Mouse (Mus musculus) forebrain, embryonic 12.5 days (tissue): Measurements from ENCODE around the gene Fmo6. TPM values are rescaled to one million over a fixed set of nuclear protein-coding genes. Genes with fewer than 3 reads are reported as not detected.

Experiments used
- ATAC-seq: fragments of 200-750 bp; cut with Nextera tagmentation; 2 replicates; pipeline ENCODE4 v1.8.0; 2017; ENCODE audit warnings: moderate TSS enrichment; ENCODE audit not compliant: low FRiP score
- H3K27ac ChIP-seq: fragments of 300-500 bp; sonication (generic); 2 replicates; pipeline ENCODE4 v1.5.1; 2016; ENCODE audit warnings: mild to moderate bottlenecking
- H3K27me3 ChIP-seq: fragments of 300-500 bp; sonication (generic); 2 replicates; pipeline ENCODE4 v1.6.1; 2016; ENCODE audit warnings: mild to moderate bottlenecking
- H3K36me3 ChIP-seq: fragments of 300-500 bp; sonication (generic); replicated peaks from 2 replicates; pipeline ENCODE4 v1.6.1; 2016; ENCODE audit warnings: mild to moderate bottlenecking
- H3K4me1 ChIP-seq: fragments of 300-500 bp; sonication (generic); 2 replicates; pipeline ENCODE4 v1.6.1; 2016
- H3K4me2 ChIP-seq: fragments of 300-500 bp; sonication (generic); 2 replicates; pipeline ENCODE4 v1.6.1; 2016; ENCODE audit warnings: mild to moderate bottlenecking, moderate library complexity
- H3K4me3 ChIP-seq: fragments of 300-500 bp; sonication (generic); replicated peaks from 2 replicates; pipeline ENCODE4 v1.5.1; 2016; ENCODE audit warnings: mild to moderate bottlenecking
- H3K9ac ChIP-seq: fragments of 300-500 bp; sonication (generic); 2 replicates; pipeline ENCODE4 v1.6.1; 2016; ENCODE audit warnings: mild to moderate bottlenecking
- H3K9me3 ChIP-seq: fragments of 300-500 bp; sonication (generic); 2 replicates; pipeline ENCODE4 v1.6.1; 2016
- whole genome bisulfite sequencing: fragments of 180-500 bp; shearing (Covaris S2); methylation state at CpG from one replicate; pipeline ENCODE4 v1.1.7; 2016; 5-methylcytosine and 5-hydroxymethylcytosine counted together
- polyA plus RNA-seq: library from polyadenylated mRNA; unstranded; fragments of >200 nt; fragmentation: Nextera tagmentation; extraction: Ambion mirVana; gene quantifications from 2 replicates; pipeline ENCODE4 v1.2.1, GENCODE M21; 2016

The Fmo6 gene
- polyA plus RNA-seq, 1 experiment from 2014 or later, result 0.14 TPM

GRCm38 (mm10) chr1:162897838-162898811 lies 39.2 kb downstream of the Fmo6 start, which contains the start of gene Fmo2:
Fmo2 (minus strand) TSS chr1:162898726.
- ATAC-seq, result no peak
- H3K4me1 ChIP-seq, result no peaks in the 10 kb centered on the region
- no peaks in the 10 kb centered on the region for H3K27me3 ChIP-seq
- H3K27ac ChIP-seq, result no peak within 1 kb of the TSS
- H3K4me3 ChIP-seq, result no peak within 1 kb of the TSS
- H3K36me3 ChIP-seq, result no peaks in the 10 kb centered on the region
- WGBS, result 60% methylated on average over 14 of the region's 14 CpGs
- H3K9me3 ChIP-seq, result no peaks in the 10 kb centered on the region
- no peak within 1 kb of the TSS for H3K4me2 ChIP-seq
- no peak within 1 kb of the TSS for H3K9ac ChIP-seq

DNA sequence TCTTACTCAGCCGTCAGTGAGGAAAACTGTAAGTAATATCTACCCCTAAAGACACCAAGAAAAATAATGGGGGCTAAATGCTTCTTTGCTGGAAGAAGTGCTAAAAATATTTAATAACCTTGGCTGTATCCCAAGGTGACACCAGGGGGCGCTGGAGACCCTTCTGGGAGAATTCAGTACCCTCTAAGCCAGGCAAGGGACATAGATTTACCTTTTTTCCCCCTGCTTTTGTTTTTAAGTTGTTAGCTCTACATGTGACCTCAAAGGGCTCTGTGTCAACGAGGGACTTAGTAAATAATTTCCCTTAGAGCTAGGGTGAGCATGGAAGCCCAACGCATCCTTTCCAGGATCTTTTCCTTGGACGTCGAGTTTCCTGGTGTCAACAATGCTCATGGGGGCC lies 41.4 kb downstream of the Fmo6 start:
- H3K9ac ChIP-seq, result no peak overlapping the region
- peak; percentile 71; the same call in 1 of the 2 replicates for ATAC-seq
- H3K27me3 ChIP-seq, result no peaks in the 10 kb centered on the region
- H3K9me3 ChIP-seq, result no peaks in the 10 kb centered on the region
- no peak overlapping the region for H3K4me2 ChIP-seq
- H3K36me3 ChIP-seq, result no peaks in the 10 kb centered on the region
- no peaks in the 10 kb centered on the region for H3K4me1 ChIP-seq
- no peak overlapping the region for H3K27ac ChIP-seq
- H3K4me3 ChIP-seq, result no peak overlapping the region
- 44% methylated on average over 6 of the region's 6 CpGs for WGBS

DNA sequence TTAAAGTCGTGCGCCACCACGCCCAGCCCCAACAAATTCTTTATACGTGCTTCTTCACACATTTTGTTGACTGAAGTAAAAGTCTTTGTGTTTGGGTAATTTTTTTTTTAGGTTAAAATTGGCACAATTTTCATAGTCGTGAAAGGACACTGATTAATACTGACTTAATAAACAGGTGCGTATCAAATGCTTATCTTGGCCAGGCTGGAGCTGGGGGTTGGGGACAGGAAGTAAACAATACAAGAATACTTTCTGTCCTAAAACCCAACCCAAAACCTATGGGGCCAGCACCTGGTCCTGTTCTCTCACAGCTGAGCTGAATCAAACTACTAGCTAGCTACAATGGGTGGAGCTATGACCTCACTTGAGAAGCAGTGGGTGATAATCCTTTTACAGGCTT lies 44.3 kb downstream of the Fmo6 start:
- Histone ChIP-seq H3K9me3 (no peaks in the 10 kb centered on the region), H3K9ac (no peak overlapping the region), H3K4me1 (no peaks in the 10 kb centered on the region), H3K27ac (no peak overlapping the region), H3K4me3 (no peak overlapping the region), H3K4me2 (no peak overlapping the region), H3K27me3 (no peaks in the 10 kb centered on the region), H3K36me3 (no peaks in the 10 kb centered on the region)
- ATAC-seq, result no peak
- 83% methylated on average over 6 of the region's 6 CpGs for WGBS

DNA sequence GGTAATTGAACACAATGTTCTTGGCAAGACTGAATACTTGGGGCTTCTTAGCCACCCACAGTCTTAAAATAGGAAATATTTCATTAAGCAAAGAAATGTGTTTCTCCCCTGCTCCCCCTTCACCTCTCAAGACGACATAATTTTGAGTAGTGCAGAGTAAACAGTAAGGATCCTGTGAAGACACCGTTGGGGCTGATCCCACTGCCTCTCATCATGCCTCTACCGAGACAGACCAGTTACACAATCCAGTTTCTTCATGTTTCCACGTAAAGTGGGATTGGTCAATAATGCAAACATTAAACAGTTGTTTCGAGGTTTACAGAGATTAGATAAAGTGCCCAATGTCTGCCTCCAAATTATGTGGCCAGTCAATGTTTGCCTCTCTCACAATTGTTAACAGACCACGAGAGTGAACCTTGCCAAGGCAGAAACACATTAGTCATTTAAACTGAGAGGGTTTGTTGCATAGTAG lies 45.3 kb downstream of the Fmo6 start:
- WGBS, result 85% methylated on average over 6 of the region's 6 CpGs
- Histone ChIP-seq H3K4me1 (no peaks in the 10 kb centered on the region), H3K27me3 (no peaks in the 10 kb centered on the region), H3K9ac (no peak overlapping the region), H3K4me3 (no peak overlapping the region), H3K4me2 (no peak overlapping the region), H3K36me3 (no peaks in the 10 kb centered on the region), H3K9me3 (no peaks in the 10 kb centered on the region), H3K27ac (no peak overlapping the region)
- no peak for ATAC-seq

DNA sequence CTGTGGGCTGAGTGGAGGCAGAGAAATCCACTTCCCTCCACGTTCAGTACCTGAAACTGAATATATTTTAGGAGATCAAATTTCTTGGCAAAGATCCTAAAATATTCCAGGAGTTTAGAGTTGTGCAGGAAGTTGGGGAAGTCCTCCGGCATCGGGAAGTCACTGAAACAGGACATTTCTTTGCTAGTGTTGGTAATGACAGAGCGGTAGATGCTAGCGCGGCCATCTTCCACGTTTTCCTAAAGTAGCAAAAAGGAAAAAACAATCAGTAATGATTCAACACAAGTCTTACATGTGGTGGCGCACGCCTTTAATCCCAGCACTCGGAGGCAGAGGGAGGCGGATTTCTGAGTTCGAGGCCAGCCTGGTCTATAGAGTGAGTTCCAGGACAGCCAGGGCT lies 48.7 kb downstream of the Fmo6 start:
- no peaks in the 10 kb centered on the region for H3K36me3 ChIP-seq
- no peaks in the 10 kb centered on the region for H3K27me3 ChIP-seq
- no peak for ATAC-seq
- no peaks in the 10 kb centered on the region for H3K9me3 ChIP-seq
- H3K4me1 ChIP-seq, result no peaks in the 10 kb centered on the region
- no peak overlapping the region for H3K4me2 ChIP-seq
- no peak overlapping the region for H3K4me3 ChIP-seq
- H3K9ac ChIP-seq, result no peak overlapping the region
- WGBS, result 90% methylated on average over 12 of the region's 12 CpGs
- no peak overlapping the region for H3K27ac ChIP-seq

DNA sequence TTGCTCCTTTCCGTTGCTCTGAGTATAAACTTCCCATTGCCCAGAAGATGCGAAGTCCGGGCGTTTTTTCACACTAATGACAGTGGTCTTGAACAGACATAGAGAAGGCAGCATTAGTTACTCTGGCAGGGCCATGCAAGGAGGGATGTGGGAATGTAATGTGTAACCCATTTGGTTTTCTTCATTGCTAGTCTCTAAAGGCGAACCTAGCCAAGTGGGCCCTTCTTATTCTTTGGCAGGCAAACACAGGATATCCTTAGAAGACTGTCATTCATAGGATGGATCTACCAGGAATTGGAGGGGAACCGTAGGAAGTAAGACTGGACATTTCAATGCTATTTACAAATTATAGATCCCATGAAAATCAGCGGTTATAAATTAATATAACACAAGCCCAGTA lies 49.7 kb downstream of the Fmo6 start:
- H3K9ac ChIP-seq, result no peak overlapping the region
- no peaks in the 10 kb centered on the region for H3K27me3 ChIP-seq
- H3K4me3 ChIP-seq, result no peak overlapping the region
- ATAC-seq, result no peak
- H3K36me3 ChIP-seq, result no peaks in the 10 kb centered on the region
- no peaks in the 10 kb centered on the region for H3K4me1 ChIP-seq
- H3K9me3 ChIP-seq, result no peaks in the 10 kb centered on the region
- H3K27ac ChIP-seq, result no peak overlapping the region
- WGBS, result 95% methylated on average over 7 of the region's 7 CpGs
- H3K4me2 ChIP-seq, result no peak overlapping the region

- Histone ChIP-seq H3K4me3 (no peak overlapping the region), H3K27ac (no peak overlapping the region), H3K9me3 (no peaks in the 10 kb centered on the region), H3K27me3 (no peaks in the 10 kb centered on the region), H3K4me1 (no peaks in the 10 kb centered on the region), H3K36me3 (no peaks in the 10 kb centered on the region), H3K9ac (no peak overlapping the region), H3K4me2 (no peak overlapping the region)
- WGBS, result 85% methylated on average over 11 of the region's 11 CpGs
- no peak for ATAC-seq
Measured at GRCm38 (mm10) chr1:162886138-162886816, 51.0 kb downstream of the Fmo6 start.

DNA sequence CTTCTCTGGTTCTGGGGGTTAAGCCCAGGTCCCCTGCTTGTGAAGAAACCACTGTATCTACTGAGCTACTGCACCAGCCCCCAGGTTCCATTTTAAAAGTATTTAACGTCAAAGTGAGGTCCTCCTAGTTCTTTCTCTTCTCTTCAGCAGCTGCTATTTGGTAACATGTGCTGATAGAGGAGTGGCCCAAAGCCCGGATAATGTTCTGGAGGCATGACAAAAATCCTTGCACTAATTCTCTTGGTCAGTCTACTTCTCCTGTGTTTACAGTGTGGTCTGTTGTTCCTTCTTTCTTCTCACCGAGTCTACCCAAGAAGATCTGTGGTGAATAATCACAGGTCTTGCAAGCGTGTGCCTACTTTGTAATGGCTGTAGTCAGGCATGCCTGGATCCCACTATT lies 54.6 kb downstream of the Fmo6 start:
- Histone ChIP-seq H3K4me3 (no peak overlapping the region), H3K36me3 (no peaks in the 10 kb centered on the region), H3K9me3 (no peaks in the 10 kb centered on the region), H3K4me2 (no peak overlapping the region), H3K4me1 (no peaks in the 10 kb centered on the region), H3K27ac (no peak overlapping the region), H3K9ac (no peak overlapping the region), H3K27me3 (no peaks in the 10 kb centered on the region)
- no peak for ATAC-seq
- 81% methylated on average over 4 of the region's 4 CpGs for WGBS

- no peaks in the 10 kb centered on the region for H3K9me3 ChIP-seq
- whole genome bisulfite sequencing, result 56% methylated on average over 11 of the region's 11 CpGs
- no peak overlapping the region for H3K27ac ChIP-seq
- no peak overlapping the region for H3K4me3 ChIP-seq
- no peaks in the 10 kb centered on the region for H3K36me3 ChIP-seq
- no peak overlapping the region for H3K4me2 ChIP-seq
- no peaks in the 10 kb centered on the region for H3K27me3 ChIP-seq
- no peak overlapping the region for H3K9ac ChIP-seq
- ATAC-seq, result no peak
- H3K4me1 ChIP-seq, result no peaks in the 10 kb centered on the region
Measured at GRCm38 (mm10) chr1:162879595-162880369, 57.5 kb downstream of the Fmo6 start.

DNA sequence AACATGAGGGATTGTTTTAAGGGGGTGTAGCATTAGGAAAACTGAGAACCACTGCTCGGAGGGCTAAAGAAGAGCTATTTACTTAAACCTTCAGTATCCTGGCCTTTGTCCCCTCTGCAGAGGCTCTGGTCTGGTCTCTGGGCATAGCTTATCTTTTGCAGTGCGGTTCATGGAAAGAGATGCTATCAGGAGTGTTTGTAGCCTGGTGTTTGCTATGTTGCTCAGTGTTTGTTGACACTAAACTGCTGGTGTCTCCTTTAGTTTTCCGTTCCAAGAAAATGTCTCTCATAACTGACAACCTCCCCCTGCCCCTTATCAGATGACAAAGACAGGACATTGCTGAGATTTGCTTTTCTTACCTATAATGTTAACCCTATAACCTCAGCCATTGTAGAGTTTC lies 62.2 kb downstream of the Fmo6 start:
- H3K4me1 ChIP-seq, result 0 out of 2 replicates have a peak, but pooled peaks cover 2% of the 10 kb centered on the region
- no peaks in the 10 kb centered on the region for H3K9me3 ChIP-seq
- no peak overlapping the region for H3K27ac ChIP-seq
- H3K27me3 ChIP-seq, result no peaks in the 10 kb centered on the region
- no peak overlapping the region for H3K4me2 ChIP-seq
- ATAC-seq, result no peak
- H3K36me3 ChIP-seq, result no peaks in the 10 kb centered on the region
- 88% methylated on average over 3 of the region's 3 CpGs for WGBS
- no peak overlapping the region for H3K9ac ChIP-seq
- no peak overlapping the region for H3K4me3 ChIP-seq

GRCm38 (mm10) chr1:162871701-162872311 lies 65.5 kb downstream of the Fmo6 start:
- H3K9ac ChIP-seq, result no peak overlapping the region
- peak overlapping the region; percentile 61; the same call in 1 of the 2 replicates for H3K27ac ChIP-seq
- no peak overlapping the region for H3K4me2 ChIP-seq
- 0 out of 2 replicates have a peak, but pooled peaks cover 2% of the 10 kb centered on the region for H3K4me1 ChIP-seq
- no peaks in the 10 kb centered on the region for H3K9me3 ChIP-seq
- 63% methylated on average over 9 of the region's 9 CpGs for WGBS
- ATAC-seq, result no peak
- H3K4me3 ChIP-seq, result no peak overlapping the region
- no peaks in the 10 kb centered on the region for H3K27me3 ChIP-seq
- H3K36me3 ChIP-seq, result no peaks in the 10 kb centered on the region
